Mouse (Mus musculus): ENCODE measurements around the gene Chchd3. TPM values are rescaled to one million over a fixed set of nuclear protein-coding genes. Genes with fewer than 3 reads are reported as not detected.

The Chchd3 gene
- total RNA-seq, 1 experiment from 2014 or later = 225 TPM

DNA sequence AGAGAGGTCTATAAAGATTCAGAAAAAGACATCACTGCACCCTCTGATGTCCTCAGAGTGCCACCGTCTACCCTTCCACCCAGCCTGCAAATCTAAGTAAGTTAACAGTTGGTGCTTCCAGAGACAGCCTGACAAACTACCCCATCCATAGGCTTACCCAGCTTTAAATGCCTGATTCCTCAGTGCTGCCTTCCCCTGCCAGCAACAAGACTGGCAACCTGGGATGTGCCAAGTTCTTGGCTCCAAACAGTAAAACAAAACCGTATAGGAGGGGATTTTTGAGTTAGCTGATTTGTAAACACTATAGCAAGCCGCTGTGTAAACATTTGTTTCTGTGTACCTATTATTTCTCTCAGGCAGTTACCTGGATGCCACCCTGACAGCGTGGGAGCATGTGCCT lies 269.6 kb downstream of the Chchd3 start:
- no peak for ATAC-seq (replicated peaks in 1 of 2; ENCODE audit: insufficient read depth in 1 of 2, low FRiP score in 2 of 2, low TSS enrichment in 1 of 2, low read depth in 1 of 2, poor library complexity in 2 of 2, severe bottlenecking in 2 of 2)

DNA sequence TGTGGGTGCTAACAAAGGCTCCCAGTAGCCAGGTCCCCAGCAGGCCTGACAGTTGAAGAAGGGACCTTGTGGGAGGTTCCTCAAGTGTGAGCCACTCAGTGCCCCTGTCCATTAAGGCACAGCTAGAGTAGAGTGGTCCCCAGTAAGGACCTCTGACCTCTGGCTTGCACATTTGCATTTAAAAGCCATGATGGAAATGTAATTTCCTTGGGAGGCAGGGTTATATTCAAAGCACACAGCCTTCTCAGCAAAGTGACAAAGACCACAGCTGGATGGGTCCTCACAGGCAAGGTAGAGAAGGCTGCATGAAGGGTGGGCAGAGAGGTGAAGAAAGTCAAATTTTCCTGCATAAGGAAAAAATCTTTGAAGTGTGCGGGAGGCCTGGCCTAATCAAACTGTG lies 272.7 kb downstream of the Chchd3 start:
- ATAC-seq (replicated peaks in 1 of 2; ENCODE audit: insufficient read depth in 1 of 2, low FRiP score in 2 of 2, low TSS enrichment in 1 of 2, low read depth in 1 of 2, poor library complexity in 2 of 2, severe bottlenecking in 2 of 2) = no peak

DNA sequence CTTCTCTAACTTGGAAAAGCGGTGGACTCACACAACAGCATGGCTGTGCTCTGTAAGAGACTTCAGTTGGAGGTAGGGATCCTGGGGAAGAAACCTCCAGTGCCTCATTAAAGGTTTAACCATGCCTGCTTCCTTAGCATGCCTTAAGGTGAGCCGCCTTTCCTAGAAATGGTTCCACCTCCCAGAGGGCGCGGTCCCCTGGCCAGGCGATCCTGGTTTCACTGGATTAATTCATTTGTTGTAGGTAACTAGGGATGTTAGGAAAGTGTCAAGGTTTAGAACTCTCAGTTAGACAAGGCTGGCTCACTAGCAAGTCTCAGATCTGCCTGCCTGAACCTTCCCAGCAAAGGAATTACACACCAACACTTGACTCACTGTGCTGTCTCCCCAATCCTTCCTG lies 273.9 kb downstream of the Chchd3 start:
- no peak for ATAC-seq (replicated peaks in 1 of 2; ENCODE audit: insufficient read depth in 1 of 2, low FRiP score in 2 of 2, low TSS enrichment in 1 of 2, low read depth in 1 of 2, poor library complexity in 2 of 2, severe bottlenecking in 2 of 2)

DNA sequence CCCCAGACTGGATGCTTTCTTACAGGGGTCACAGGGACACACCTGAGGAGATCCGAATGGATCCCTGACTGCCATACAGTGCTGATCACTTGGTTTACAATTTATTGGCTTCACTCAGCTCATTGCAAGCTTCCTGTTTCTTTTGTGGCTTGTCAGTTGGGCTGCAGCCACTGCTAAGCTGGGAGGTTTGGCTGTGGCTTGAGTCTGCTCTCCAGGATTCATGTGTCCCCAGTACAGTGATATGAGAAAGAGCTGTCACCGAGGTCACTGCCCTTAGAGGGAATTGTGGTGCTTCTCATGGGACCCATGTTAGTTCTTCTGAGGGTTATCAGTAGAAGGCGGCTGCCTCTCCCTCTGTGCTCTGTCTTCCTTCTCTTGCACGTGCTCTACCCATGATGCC lies 277.0 kb downstream of the Chchd3 start:
- peak; percentile 43 to 50; a peak in 3 of 4 replicates for ATAC-seq (replicated peaks in 1 of 2; ENCODE audit: insufficient read depth in 1 of 2, low FRiP score in 2 of 2, low TSS enrichment in 1 of 2, low read depth in 1 of 2, poor library complexity in 2 of 2, severe bottlenecking in 2 of 2)

DNA sequence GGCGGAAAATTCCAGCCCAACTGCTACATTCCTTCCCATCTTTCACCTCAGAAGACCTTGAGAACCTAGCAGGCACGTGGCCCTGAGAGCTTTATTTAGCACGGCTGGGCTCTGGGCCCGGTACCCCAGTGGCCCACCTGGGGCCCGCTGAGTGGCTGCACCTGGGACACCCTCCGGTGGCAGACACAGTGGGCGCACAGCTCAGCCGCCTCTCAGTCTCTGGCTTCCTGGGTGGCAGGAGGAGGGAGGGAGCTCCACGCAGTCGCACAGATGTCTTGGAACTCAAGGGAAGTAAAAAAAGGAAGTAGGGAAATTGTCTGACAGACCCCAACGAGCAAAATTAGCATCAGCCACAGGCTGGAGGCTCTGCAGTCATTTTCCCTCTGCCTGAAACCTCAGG lies 279.5 kb downstream of the Chchd3 start:
- ATAC-seq (replicated peaks in 1 of 2; ENCODE audit: insufficient read depth in 1 of 2, low FRiP score in 2 of 2, low TSS enrichment in 1 of 2, low read depth in 1 of 2, poor library complexity in 2 of 2, severe bottlenecking in 2 of 2) = peak; percentile 47 to 69

DNA sequence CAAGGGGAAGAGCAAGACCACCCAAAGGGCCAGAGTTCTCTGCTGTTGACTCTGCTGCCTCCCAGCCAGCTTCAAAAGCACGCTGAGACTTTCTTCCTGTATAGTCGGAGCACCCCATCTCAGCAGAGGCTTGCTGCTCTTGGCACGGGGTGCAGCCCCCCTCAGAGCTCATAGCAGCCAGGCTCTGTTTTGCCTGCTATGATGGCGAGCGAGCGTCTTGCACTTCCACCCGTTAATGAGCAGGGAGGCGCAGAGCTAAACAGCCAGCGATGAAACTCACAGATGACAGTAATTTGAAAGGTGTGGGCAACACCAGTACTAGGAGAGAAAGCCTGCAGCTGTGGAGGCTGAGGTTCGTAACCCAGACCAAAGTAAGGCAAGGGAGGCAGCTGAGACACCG lies 283.7 kb downstream of the Chchd3 start:
- no peak for ATAC-seq (replicated peaks in 1 of 2; ENCODE audit: insufficient read depth in 1 of 2, low FRiP score in 2 of 2, low TSS enrichment in 1 of 2, low read depth in 1 of 2, poor library complexity in 2 of 2, severe bottlenecking in 2 of 2)

DNA sequence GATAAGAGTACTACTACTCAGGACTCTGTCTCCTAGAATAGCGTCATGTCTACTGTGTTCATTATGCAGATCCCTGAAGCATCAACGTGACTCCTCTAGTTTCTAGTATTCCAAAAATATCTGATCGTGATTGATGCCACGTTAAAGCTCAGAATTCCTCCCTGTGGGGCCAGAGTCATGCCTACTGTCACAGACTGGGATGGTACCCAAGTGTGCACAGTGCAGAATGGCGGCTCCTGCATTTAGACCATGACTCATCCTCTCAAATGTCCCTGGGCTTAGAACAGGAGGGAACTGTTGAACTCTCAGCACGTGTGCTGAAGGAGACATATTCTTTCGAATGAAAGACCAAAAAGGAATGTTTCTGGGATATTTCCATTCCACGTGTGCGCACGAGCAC lies 305.5 kb downstream of the Chchd3 start:
- no peak for ATAC-seq (replicated peaks in 1 of 2; ENCODE audit: insufficient read depth in 1 of 2, low FRiP score in 2 of 2, low TSS enrichment in 1 of 2, low read depth in 1 of 2, poor library complexity in 2 of 2, severe bottlenecking in 2 of 2)

DNA sequence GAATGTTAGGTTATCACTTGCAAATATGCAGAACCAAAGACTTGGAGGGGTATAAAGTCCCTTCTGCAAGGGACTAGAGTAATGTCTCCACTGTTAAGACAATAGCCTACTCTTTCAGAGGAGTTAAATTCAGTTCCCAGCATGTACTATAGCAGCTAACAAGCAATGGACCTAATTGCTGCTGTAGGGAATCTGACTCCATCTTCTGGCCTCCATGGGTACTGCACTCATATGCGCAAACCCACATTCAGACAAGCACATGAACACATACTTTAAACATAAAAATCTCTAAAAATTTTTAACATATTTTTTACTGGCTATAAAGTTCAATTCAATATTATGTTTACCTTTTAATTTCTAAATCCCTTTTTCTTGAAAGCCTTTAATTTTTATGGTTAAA lies 310.2 kb downstream of the Chchd3 start:
- no peak for ATAC-seq (replicated peaks in 1 of 2; ENCODE audit: insufficient read depth in 1 of 2, low FRiP score in 2 of 2, low TSS enrichment in 1 of 2, low read depth in 1 of 2, poor library complexity in 2 of 2, severe bottlenecking in 2 of 2)

DNA sequence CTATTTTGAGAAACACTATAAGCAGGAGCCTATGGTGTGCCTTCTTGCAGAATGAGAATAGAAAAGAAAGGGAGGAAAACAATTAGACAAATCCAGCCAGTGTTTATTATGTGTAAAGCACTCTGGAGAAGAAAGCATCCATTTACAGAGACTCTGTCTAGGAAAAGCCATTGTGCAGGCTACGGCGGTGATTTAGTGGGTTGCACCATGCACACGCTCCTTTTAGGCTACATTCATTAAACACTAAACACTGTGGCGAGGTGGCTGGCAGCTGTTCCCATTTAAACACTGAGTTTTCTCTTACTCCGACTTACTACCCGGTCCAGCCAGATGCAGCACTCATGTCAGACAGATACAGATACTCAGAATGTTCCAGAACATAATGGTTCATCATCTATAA lies 311.3 kb downstream of the Chchd3 start:
- ATAC-seq (replicated peaks in 1 of 2; ENCODE audit: insufficient read depth in 1 of 2, low FRiP score in 2 of 2, low TSS enrichment in 1 of 2, low read depth in 1 of 2, poor library complexity in 2 of 2, severe bottlenecking in 2 of 2) = no peak

DNA sequence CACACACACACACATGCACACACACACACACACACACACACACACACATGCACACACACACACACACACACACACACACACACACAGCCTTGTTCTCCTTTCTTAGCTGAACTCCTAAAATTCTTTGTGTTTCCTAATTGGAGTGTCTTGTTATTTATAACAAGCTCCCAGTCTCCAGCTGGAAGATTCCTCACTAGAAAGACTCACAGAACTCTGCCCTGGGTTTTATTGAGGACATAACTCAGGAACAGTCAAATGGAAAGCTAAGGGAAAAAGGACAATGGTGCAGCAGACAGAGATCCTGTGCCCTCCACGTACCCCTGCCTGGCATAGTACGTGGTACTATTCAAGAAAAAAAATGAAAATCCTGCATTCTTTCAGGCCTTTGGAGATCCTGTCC lies 312.7 kb downstream of the Chchd3 start:
- no peak for ATAC-seq (replicated peaks in 1 of 2; ENCODE audit: insufficient read depth in 1 of 2, low FRiP score in 2 of 2, low TSS enrichment in 1 of 2, low read depth in 1 of 2, poor library complexity in 2 of 2, severe bottlenecking in 2 of 2)

Other genes starting within 250 kb of the Chchd3 start
- 80.9 and 81.8 TPM in 2 replicates for gene Exoc4, start 188.8 kb upstream of the Chchd3 start, total RNA-seq (2017)

All from hematopoietic stem cell, adult 5-6 weeks (primary cell).